Mouse (Mus musculus) stomach, embryonic 15.5 days (tissue): Measurements from ENCODE around the gene Gpn2. TPM values are rescaled to one million over a fixed set of nuclear protein-coding genes. Genes with fewer than 3 reads are reported as not detected.

Experiments
- ATAC-seq: fragments of 200-750 bp; cut with Nextera tagmentation; 2 replicates; pipeline ENCODE4 v1.8.0; 2017; ENCODE audit warnings: low read depth, moderate number of reproducible peaks, moderate TSS enrichment; ENCODE audit not compliant: insufficient read depth, low FRiP score
- H3K27ac ChIP-seq: fragments of 300-500 bp; sonication (generic); 2 replicates; pipeline ENCODE4 v1.5.1; 2015; ENCODE audit warnings: mild to moderate bottlenecking, inconsistent platforms
- H3K27me3 ChIP-seq: fragments of 300-500 bp; sonication (generic); replicated peaks from 2 replicates; pipeline ENCODE4 v1.6.1; 2015; ENCODE audit warnings: inconsistent platforms
- H3K36me3 ChIP-seq: fragments of 300-500 bp; sonication (generic); 2 replicates; pipeline ENCODE4 v1.6.1; 2015; ENCODE audit warnings: inconsistent platforms
- H3K4me1 ChIP-seq: fragments of 300-500 bp; sonication (generic); 2 replicates; pipeline ENCODE4 v1.6.1; 2015; ENCODE audit warnings: inconsistent platforms
- H3K4me2 ChIP-seq: fragments of 300-500 bp; sonication (generic); 2 replicates; pipeline ENCODE4 v1.6.1; 2015; ENCODE audit warnings: mild to moderate bottlenecking, inconsistent platforms
- H3K4me3 ChIP-seq: fragments of 300-500 bp; sonication (generic); replicated peaks from 2 replicates; pipeline ENCODE4 v1.5.1; 2015; ENCODE audit warnings: inconsistent platforms
- H3K9ac ChIP-seq: fragments of 300-500 bp; sonication (generic); 2 replicates; pipeline ENCODE4 v1.6.1; 2015; ENCODE audit warnings: inconsistent platforms
- H3K9me3 ChIP-seq: fragments of 300-500 bp; sonication (generic); 2 replicates; pipeline ENCODE4 v1.6.1; 2016; ENCODE audit warnings: inconsistent platforms
- WGBS: fragments of 180-500 bp; shearing (Covaris S2); methylation state at CpG from one replicate; pipeline ENCODE4 v1.1.7; 2015; 5-methylcytosine and 5-hydroxymethylcytosine counted together
- polyA plus RNA-seq: library from polyadenylated mRNA; unstranded; fragments of >200 nt; fragmentation: Nextera tagmentation; extraction: Ambion mirVana; gene quantifications from 2 replicates; pipeline ENCODE4 v1.2.1, GENCODE M21; 2015

Gpn2 gene
- polyA plus RNA-seq, 1 experiment from 2014 or later: 17.7 TPM

- no peaks in the 10 kb centered on the region for H3K27me3 ChIP-seq
- no peak overlapping the region for H3K4me3 ChIP-seq
- H3K9ac ChIP-seq: no peak overlapping the region
- H3K27ac ChIP-seq: no peak overlapping the region
- H3K4me2 ChIP-seq: no peak overlapping the region
- H3K4me1 ChIP-seq: no peaks in the 10 kb centered on the region
- WGBS: 97% methylated on average over 7 of the region's 7 CpGs
- peaks cover 19% of the 10 kb centered on the region for H3K36me3 ChIP-seq
- H3K9me3 ChIP-seq: no peaks in the 10 kb centered on the region
- no peak for ATAC-seq
Observed at GRCm38 (mm10) chr4:133612416-133612815, 28.3 kb downstream of the Gpn2 start.

- no peak overlapping the region for H3K27ac ChIP-seq
- ATAC-seq: no peak
- no peak overlapping the region for H3K4me3 ChIP-seq
- peaks cover 19% of the 10 kb centered on the region for H3K36me3 ChIP-seq
- no peak overlapping the region for H3K4me2 ChIP-seq
- no peaks in the 10 kb centered on the region for H3K9me3 ChIP-seq
- H3K9ac ChIP-seq: no peak overlapping the region
- WGBS: 91% methylated on average over 8 of the region's 8 CpGs
- no peaks in the 10 kb centered on the region for H3K4me1 ChIP-seq
- H3K27me3 ChIP-seq: no peaks in the 10 kb centered on the region
Observed at GRCm38 (mm10) chr4:133613026-133613425, 28.9 kb downstream of the Gpn2 start.

GRCm38 (mm10) chr4:133613867-133614266, 29.7 kb downstream of the Gpn2 start:
- no peak for ATAC-seq
- peaks cover 13% of the 10 kb centered on the region for H3K36me3 ChIP-seq
- H3K9me3 ChIP-seq: no peaks in the 10 kb centered on the region
- no peaks in the 10 kb centered on the region for H3K27me3 ChIP-seq
- H3K4me3 ChIP-seq: no peak overlapping the region
- H3K27ac ChIP-seq: no peak overlapping the region
- no peak overlapping the region for H3K4me2 ChIP-seq
- WGBS: 80% methylated on average over 4 of the region's 4 CpGs
- no peak overlapping the region for H3K9ac ChIP-seq
- H3K4me1 ChIP-seq: no peaks in the 10 kb centered on the region

GRCm38 (mm10) chr4:133614274-133614761, 30.2 kb downstream of the Gpn2 start:
- Histone ChIP-seq H3K27ac (no peak overlapping the region), H3K4me2 (no peak overlapping the region), H3K4me1 (no peaks in the 10 kb centered on the region), H3K36me3 (peaks cover 13% of the 10 kb centered on the region), H3K4me3 (no peak overlapping the region), H3K9me3 (no peaks in the 10 kb centered on the region), H3K27me3 (no peaks in the 10 kb centered on the region), H3K9ac (no peak overlapping the region)
- ATAC-seq: no peak
- 83% methylated on average over 8 of the region's 8 CpGs for WGBS

GRCm38 (mm10) chr4:133615416-133615815, 31.3 kb downstream of the Gpn2 start:
- Histone ChIP-seq H3K4me3 (no peak overlapping the region), H3K4me1 (no peaks in the 10 kb centered on the region), H3K27ac (no peak overlapping the region), H3K9me3 (no peaks in the 10 kb centered on the region), H3K36me3 (peaks cover 13% of the 10 kb centered on the region), H3K9ac (no peak overlapping the region), H3K4me2 (no peak overlapping the region), H3K27me3 (no peaks in the 10 kb centered on the region)
- WGBS: 83% methylated on average over 10 of the region's 10 CpGs
- no peak for ATAC-seq

GRCm38 (mm10) chr4:133617936-133618335, 33.8 kb downstream of the Gpn2 start:
- Histone ChIP-seq H3K27me3 (no peaks in the 10 kb centered on the region), H3K27ac (no peak overlapping the region), H3K4me3 (no peak overlapping the region), H3K4me1 (no peaks in the 10 kb centered on the region), H3K9ac (no peak overlapping the region), H3K36me3 (peaks cover 4% of the 10 kb centered on the region), H3K9me3 (no peaks in the 10 kb centered on the region), H3K4me2 (no peak overlapping the region)
- 94% methylated on average over 11 of the region's 11 CpGs for WGBS
- ATAC-seq: no peak

- H3K36me3 ChIP-seq: peaks cover 8% of the 10 kb centered on the region
- H3K4me1 ChIP-seq: no peaks in the 10 kb centered on the region
- no peak overlapping the region for H3K4me2 ChIP-seq
- no peak overlapping the region for H3K27ac ChIP-seq
- 57% methylated on average over 4 of the region's 4 CpGs for WGBS
- ATAC-seq: no peak
- no peaks in the 10 kb centered on the region for H3K9me3 ChIP-seq
- no peaks in the 10 kb centered on the region for H3K27me3 ChIP-seq
- H3K4me3 ChIP-seq: no peak overlapping the region
- H3K9ac ChIP-seq: no peak overlapping the region
Observed at GRCm38 (mm10) chr4:133619473-133620136, 35.4 kb downstream of the Gpn2 start.

- peaks cover 8% of the 10 kb centered on the region for H3K36me3 ChIP-seq
- H3K27me3 ChIP-seq: no peaks in the 10 kb centered on the region
- no peak overlapping the region for H3K27ac ChIP-seq
- no peak overlapping the region for H3K4me2 ChIP-seq
- 86% methylated on average over 8 of the region's 8 CpGs for WGBS
- H3K9me3 ChIP-seq: no peaks in the 10 kb centered on the region
- ATAC-seq: no peak
- H3K9ac ChIP-seq: no peak overlapping the region
- no peak overlapping the region for H3K4me3 ChIP-seq
- H3K4me1 ChIP-seq: no peaks in the 10 kb centered on the region
Observed at GRCm38 (mm10) chr4:133620668-133621067, 36.5 kb downstream of the Gpn2 start.

- Histone ChIP-seq H3K36me3 (peaks cover 8% of the 10 kb centered on the region), H3K4me2 (no peak overlapping the region), H3K9ac (no peak overlapping the region), H3K27me3 (no peaks in the 10 kb centered on the region), H3K4me1 (no peaks in the 10 kb centered on the region), H3K9me3 (no peaks in the 10 kb centered on the region), H3K27ac (no peak overlapping the region), H3K4me3 (no peak overlapping the region)
- WGBS: 77% methylated on average over 10 of the region's 11 CpGs
- no peak for ATAC-seq
Observed at GRCm38 (mm10) chr4:133622161-133622695, 38.1 kb downstream of the Gpn2 start.

- Histone ChIP-seq H3K27me3 (no peaks in the 10 kb centered on the region), H3K27ac (no peak overlapping the region), H3K4me2 (no peak overlapping the region), H3K4me3 (no peak overlapping the region), H3K9me3 (no peaks in the 10 kb centered on the region), H3K4me1 (no peaks in the 10 kb centered on the region), H3K36me3 (peaks cover 8% of the 10 kb centered on the region), H3K9ac (no peak overlapping the region)
- ATAC-seq: no peak
- WGBS: 88% methylated on average over 7 of the region's 7 CpGs
Observed at GRCm38 (mm10) chr4:133624830-133625229, 40.7 kb downstream of the Gpn2 start.

GRCm38 (mm10) chr4:133625621-133626071, 41.5 kb downstream of the Gpn2 start:
- Histone ChIP-seq H3K27me3 (no peaks in the 10 kb centered on the region), H3K4me3 (no peak overlapping the region), H3K4me2 (no peak overlapping the region), H3K9me3 (no peaks in the 10 kb centered on the region), H3K4me1 (no peaks in the 10 kb centered on the region), H3K9ac (no peak overlapping the region), H3K27ac (peak overlapping the region; percentile 48; the same call in 1 of the 2 replicates), H3K36me3 (peaks cover 8% of the 10 kb centered on the region)
- 67% methylated on average over 11 of the region's 11 CpGs for WGBS
- ATAC-seq: peak; percentile 59; the same call in 1 of the 2 replicates

- ATAC-seq: no peak
- Histone ChIP-seq H3K27ac (no peak overlapping the region), H3K36me3 (peaks cover 8% of the 10 kb centered on the region), H3K9ac (no peak overlapping the region), H3K9me3 (no peaks in the 10 kb centered on the region), H3K27me3 (no peaks in the 10 kb centered on the region), H3K4me3 (no peak overlapping the region), H3K4me1 (peaks cover 6% of the 10 kb centered on the region; the same call in 1 of the 2 replicates), H3K4me2 (no peak overlapping the region)
- WGBS: 62% methylated on average over 5 of the region's 5 CpGs
Observed at GRCm38 (mm10) chr4:133626221-133626620, 42.1 kb downstream of the Gpn2 start.
